Mouse (Mus musculus): ENCODE results near the gene Ctu1.

GRCm38 (mm10) chr7:43623819-43624218 lies 48.0 kb upstream of the Ctu1 start:
- TF ChIP-seq CTCF (IDR thresholded peaks at IDR 0.05; ENCODE audit: low read depth), result no peak
- TF ChIP-seq EP300 (IDR thresholded peaks at IDR 0.05; ENCODE audit: low read depth), result no peak
